Mouse (Mus musculus): Measurements from ENCODE around the gene Srsf6. TPM values are rescaled to one million over a fixed set of nuclear protein-coding genes. Genes with fewer than 3 reads are reported as not detected.

The Srsf6 gene
- polyA plus RNA-seq, 1 experiment from 2014 or later, result 150 TPM

DNA sequence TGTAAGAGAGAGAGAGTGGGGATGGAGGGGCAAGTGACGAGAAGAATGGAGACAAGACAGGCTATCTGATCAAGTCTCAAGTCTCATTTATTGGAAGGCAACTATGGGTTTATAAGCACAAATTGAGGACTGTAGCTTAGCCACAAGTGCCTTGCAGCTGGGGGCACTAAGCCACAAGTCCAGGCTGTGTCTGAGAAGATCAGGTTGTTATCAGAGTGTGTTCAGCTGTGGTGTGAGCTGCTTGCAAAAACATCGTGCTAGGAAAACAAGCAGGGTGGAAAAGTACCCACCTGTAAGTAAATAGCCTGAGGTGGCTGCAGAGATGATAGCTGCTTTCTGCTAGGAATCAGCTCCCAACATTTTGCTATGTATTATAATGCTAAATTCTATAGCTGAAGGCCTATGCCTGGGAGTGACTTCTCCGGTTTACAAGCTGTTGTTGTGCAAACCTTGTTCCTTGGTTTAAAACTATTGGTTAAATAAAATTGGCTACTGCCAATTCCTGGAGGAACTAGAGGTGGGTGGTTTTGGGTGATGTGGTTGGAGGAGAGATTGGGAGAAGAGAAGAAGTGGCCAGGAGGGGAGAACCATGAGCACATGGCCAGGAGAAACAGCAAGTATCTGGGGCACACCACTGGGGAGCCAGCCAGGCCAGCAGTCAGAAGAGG lies 3.3 kb upstream of the Srsf6 start:
- WGBS, result 57% methylated on average over 3 of the region's 3 CpGs
- H3K36me3 ChIP-seq (ENCODE audit: control insufficient read depth, insufficient read depth, low read length), result no peaks in the 10 kb centered on the region

DNA sequence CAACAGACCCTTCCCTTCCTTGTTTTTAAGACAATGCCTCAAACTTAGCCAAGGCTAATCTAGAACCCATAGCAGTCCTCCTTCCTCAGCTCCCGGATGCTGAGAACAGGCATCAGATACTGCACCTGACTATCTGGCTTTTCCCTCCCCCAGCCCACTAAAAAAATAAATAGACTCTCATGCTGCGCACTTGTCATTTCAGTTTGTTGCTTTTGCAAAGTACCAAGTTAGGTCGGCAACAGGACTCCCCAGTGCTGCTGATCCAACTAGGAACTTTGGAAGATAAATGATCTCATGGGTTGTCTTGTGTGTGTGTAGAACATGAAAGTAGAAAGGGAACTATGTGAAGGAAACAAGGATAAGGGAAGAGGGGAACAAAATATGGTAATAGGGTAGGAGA lies 1.6 kb upstream of the Srsf6 start:
- Histone ChIP-seq H3K9ac (ENCODE audit: low read length) (no peak overlapping the region), H3K4me3 (replicated peaks; ENCODE audit: low read length) (no peak overlapping the region), H3K4me2 (ENCODE audit: low read depth, low read length) (no peak overlapping the region), H3K27me3 (ENCODE audit: control insufficient read depth, insufficient read depth, low read length) (peaks cover 5% of the 10 kb centered on the region; the same call in 1 of the 2 replicates), H3K9me3 (replicated peaks; ENCODE audit: control insufficient read depth, low read length) (no peaks in the 10 kb centered on the region), H3K27ac (ENCODE audit: low read length) (no peak overlapping the region), H3K4me1 (ENCODE audit: control insufficient read depth, insufficient read depth, low read length) (peaks cover 7% of the 10 kb centered on the region), H3K36me3 (ENCODE audit: control insufficient read depth, insufficient read depth, low read length) (peaks cover 14% of the 10 kb centered on the region)
- WGBS, result 61% methylated on average over 3 of the region's 3 CpGs
- no peak for ATAC-seq (ENCODE audit: insufficient read depth, low FRiP score)

More for the DNA sequence above, 3.3 kb upstream of the Srsf6 start:
- Histone ChIP-seq H3K4me2 (ENCODE audit: low read depth, low read length) (no peak overlapping the region), H3K4me1 (ENCODE audit: control insufficient read depth, insufficient read depth, low read length) (peaks cover 4% of the 10 kb centered on the region), H3K9me3 (replicated peaks; ENCODE audit: control insufficient read depth, low read length) (no peaks in the 10 kb centered on the region), H3K27me3 (ENCODE audit: control insufficient read depth, insufficient read depth, low read length) (peaks cover 5% of the 10 kb centered on the region; the same call in 1 of the 2 replicates), H3K4me3 (replicated peaks; ENCODE audit: low read length) (no peak overlapping the region), H3K9ac (ENCODE audit: low read length) (no peak overlapping the region), H3K27ac (ENCODE audit: low read length) (no peak overlapping the region)
- ATAC-seq (ENCODE audit: insufficient read depth, low FRiP score), result no peak

DNA sequence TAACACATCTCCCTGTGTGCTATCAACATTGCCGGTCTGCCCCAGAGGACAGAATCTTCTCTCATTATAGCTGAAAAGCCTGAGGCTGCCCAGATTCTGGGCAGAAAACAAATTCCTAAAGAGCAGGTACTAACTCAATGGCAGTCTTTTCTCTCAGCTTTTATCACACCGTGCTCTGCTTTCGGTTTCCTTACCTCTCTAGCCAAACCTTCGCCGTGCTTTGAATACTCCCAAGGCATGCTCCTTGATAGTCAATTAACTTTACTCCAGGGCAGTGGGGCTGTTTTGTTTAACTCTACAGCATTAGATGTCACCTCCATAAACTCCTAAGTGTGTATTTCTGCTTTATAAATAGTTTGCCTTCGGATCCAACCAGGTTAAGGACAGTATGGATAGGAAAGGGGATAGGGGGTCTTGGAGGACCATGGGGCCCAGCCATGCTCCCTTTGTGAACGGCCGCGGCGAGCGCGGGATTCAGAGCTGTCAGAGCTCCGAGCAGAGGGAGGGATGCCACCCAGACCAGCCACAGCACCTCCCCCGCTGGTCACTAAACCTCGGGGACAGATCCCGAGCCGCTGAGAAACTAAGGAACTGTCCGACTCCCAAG lies 709 bp upstream of the Srsf6 start:
- H3K4me1 ChIP-seq (ENCODE audit: control insufficient read depth, insufficient read depth, low read length), result peaks cover 7% of the 10 kb centered on the region
- ATAC-seq (ENCODE audit: insufficient read depth, low FRiP score), result no peak
- peak overlapping the region; percentile 99 for H3K27ac ChIP-seq (ENCODE audit: low read length)
- WGBS, result 1% methylated on average over 18 of the region's 18 CpGs
- peak overlapping the region; percentile 76 for H3K4me2 ChIP-seq (ENCODE audit: low read depth, low read length)
- peaks cover 17% of the 10 kb centered on the region for H3K36me3 ChIP-seq (ENCODE audit: control insufficient read depth, insufficient read depth, low read length)
- H3K4me3 ChIP-seq (replicated peaks; ENCODE audit: low read length), result peak overlapping the region; percentile 99
- H3K9ac ChIP-seq (ENCODE audit: low read length), result peak overlapping the region; percentile 100
- peaks cover 5% of the 10 kb centered on the region; the same call in 1 of the 2 replicates for H3K27me3 ChIP-seq (ENCODE audit: control insufficient read depth, insufficient read depth, low read length)
- H3K9me3 ChIP-seq (replicated peaks; ENCODE audit: control insufficient read depth, low read length), result no peaks in the 10 kb centered on the region

DNA sequence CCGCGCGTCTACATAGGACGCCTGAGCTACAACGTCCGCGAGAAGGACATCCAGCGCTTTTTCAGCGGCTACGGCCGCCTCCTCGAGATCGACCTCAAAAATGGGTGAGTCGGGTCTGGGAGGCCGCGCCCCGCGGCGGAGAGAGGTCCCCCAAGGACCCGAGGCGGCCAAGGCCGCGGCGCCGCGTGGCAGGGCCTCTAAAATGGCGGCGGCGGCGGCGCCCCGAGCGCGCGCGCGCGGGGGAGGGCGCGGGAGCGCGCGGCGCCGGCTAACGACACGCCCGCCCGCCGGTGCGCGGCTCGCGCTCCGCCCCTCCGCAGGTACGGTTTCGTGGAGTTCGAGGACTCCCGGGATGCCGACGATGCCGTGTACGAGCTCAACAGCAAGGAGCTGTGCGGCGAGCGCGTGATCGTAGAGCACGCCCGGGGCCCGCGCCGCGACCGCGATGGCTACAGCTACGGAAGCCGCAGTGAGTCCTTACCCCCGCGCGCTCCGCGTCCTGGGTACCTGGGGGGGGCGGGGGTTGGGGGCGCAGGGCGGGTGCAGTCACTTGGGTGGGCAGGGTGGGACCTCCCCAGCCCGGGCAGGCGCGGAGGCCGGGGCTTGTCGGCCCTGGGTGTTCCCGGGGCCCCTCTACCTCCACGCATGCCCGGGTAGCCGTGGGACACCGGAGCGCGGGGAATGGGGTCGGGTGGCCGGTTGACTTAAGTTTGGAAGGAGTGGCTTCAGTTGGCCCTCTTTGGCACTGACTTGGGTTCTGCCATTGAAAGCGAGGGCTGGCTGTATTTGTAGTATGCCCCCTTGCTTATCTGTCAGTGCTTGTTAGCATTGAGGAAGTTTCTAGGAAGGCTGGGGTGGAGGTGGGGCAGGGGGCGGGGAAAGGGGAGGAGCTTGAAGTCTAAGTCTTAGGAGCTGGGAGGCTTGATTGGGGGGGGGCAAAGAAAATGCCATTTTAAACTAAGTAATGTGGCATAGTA lies 634 bp downstream of the Srsf6 start:
- Histone ChIP-seq H3K27me3 (ENCODE audit: control insufficient read depth, insufficient read depth, low read length) (peaks cover 5% of the 10 kb centered on the region; the same call in 1 of the 2 replicates), H3K4me3 (replicated peaks; ENCODE audit: low read length) (peak overlapping the region; percentile 99), H3K4me1 (ENCODE audit: control insufficient read depth, insufficient read depth, low read length) (peaks cover 7% of the 10 kb centered on the region), H3K36me3 (ENCODE audit: control insufficient read depth, insufficient read depth, low read length) (peaks cover 26% of the 10 kb centered on the region), H3K9ac (ENCODE audit: low read length) (peak overlapping the region; percentile 100), H3K4me2 (ENCODE audit: low read depth, low read length) (peak overlapping the region; percentile 80), H3K9me3 (replicated peaks; ENCODE audit: control insufficient read depth, low read length) (no peaks in the 10 kb centered on the region), H3K27ac (ENCODE audit: low read length) (peak overlapping the region; percentile 99)
- peak; percentile 69 for ATAC-seq (ENCODE audit: insufficient read depth, low FRiP score)
- WGBS, result under 1% methylated on average over 103 of the region's 103 CpGs

DNA sequence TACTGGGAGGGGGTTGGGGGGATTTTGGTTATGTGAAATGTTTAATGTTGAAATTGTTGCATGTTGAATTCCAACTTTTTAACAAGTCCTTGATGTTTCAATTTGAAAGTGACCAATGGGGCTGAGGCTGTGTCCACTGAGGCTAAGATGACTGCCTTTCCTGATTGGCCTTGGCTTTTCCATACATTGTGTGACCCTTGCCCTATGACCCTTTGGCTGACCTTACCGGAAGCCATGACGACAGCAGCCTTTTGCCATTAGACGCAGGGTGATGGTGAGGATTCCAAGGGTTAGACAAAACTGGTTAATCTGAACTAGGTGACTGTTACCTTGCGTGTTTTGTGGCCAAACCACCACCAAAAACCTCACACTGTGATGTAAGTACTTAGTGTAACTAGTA lies 1.4 kb downstream of the Srsf6 start:
- 36% methylated on average over 4 of the region's 4 CpGs for WGBS
- peaks cover 27% of the 10 kb centered on the region for H3K36me3 ChIP-seq (ENCODE audit: control insufficient read depth, insufficient read depth, low read length)
- peaks cover 7% of the 10 kb centered on the region for H3K4me1 ChIP-seq (ENCODE audit: control insufficient read depth, insufficient read depth, low read length)
- no peak for ATAC-seq (ENCODE audit: insufficient read depth, low FRiP score)
- H3K4me3 ChIP-seq (replicated peaks; ENCODE audit: low read length), result peak overlapping the region; percentile 99
- H3K27ac ChIP-seq (ENCODE audit: low read length), result no peak overlapping the region
- peaks cover 5% of the 10 kb centered on the region; the same call in 1 of the 2 replicates for H3K27me3 ChIP-seq (ENCODE audit: control insufficient read depth, insufficient read depth, low read length)
- peak overlapping the region; percentile 100 for H3K9ac ChIP-seq (ENCODE audit: low read length)
- H3K4me2 ChIP-seq (ENCODE audit: low read depth, low read length), result peak overlapping the region; percentile 80
- H3K9me3 ChIP-seq (replicated peaks; ENCODE audit: control insufficient read depth, low read length), result no peaks in the 10 kb centered on the region

DNA sequence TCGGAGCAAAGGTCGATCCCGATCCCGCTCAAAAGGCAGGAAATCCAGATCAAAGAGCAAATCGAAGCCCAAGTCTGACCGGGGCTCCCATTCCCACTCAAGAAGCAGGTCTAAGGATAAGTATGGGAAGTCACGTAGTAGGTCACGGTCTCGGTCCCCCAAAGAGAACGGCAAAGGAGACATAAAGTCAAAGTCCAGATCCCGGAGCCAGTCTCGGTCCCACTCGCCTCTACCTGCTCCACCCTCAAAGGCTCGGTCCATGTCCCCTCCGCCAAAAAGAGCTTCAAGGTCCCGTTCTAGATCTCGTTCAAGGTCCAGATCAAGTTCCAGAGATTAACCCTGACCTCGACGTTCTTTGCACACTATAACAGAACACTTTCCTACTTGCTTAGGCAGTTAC lies 3.1 kb downstream of the Srsf6 start:
- 88% methylated on average over 19 of the region's 19 CpGs for WGBS
- Histone ChIP-seq H3K36me3 (ENCODE audit: control insufficient read depth, insufficient read depth, low read length) (peaks cover 39% of the 10 kb centered on the region), H3K4me3 (replicated peaks; ENCODE audit: low read length) (no peak overlapping the region), H3K27me3 (ENCODE audit: control insufficient read depth, insufficient read depth, low read length) (0 out of 2 replicates have a peak, but pooled peaks cover under 1% of the 10 kb centered on the region), H3K9ac (ENCODE audit: low read length) (no peak overlapping the region), H3K9me3 (replicated peaks; ENCODE audit: control insufficient read depth, low read length) (no peaks in the 10 kb centered on the region), H3K4me2 (ENCODE audit: low read depth, low read length) (no peak overlapping the region), H3K4me1 (ENCODE audit: control insufficient read depth, insufficient read depth, low read length) (peaks cover 7% of the 10 kb centered on the region), H3K27ac (ENCODE audit: low read length) (no peak overlapping the region)
- ATAC-seq (ENCODE audit: insufficient read depth, low FRiP score), result no peak

DNA sequence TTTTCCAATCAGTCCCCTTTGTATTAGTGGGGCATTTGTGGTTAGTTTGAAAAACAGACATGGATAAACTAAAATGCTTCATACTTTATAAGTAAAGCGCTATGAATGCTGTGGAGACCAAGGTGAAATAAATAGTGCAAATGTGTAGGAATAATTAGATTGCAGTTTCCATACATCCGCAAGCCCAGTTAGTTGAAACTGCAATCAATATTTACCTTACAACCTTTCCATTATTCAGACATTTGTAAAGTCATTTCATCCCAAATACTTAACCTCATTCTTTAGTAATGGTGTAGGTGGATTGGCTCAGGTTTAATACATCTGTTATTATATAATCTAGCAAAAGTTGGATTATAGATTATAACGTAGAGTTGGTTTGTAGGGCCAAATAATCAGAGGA lies 4.4 kb downstream of the Srsf6 start:
- peaks cover 7% of the 10 kb centered on the region for H3K4me1 ChIP-seq (ENCODE audit: control insufficient read depth, insufficient read depth, low read length)
- ATAC-seq (ENCODE audit: insufficient read depth, low FRiP score), result no peak
- H3K9me3 ChIP-seq (replicated peaks; ENCODE audit: control insufficient read depth, low read length), result no peaks in the 10 kb centered on the region
- H3K4me3 ChIP-seq (replicated peaks; ENCODE audit: low read length), result no peak overlapping the region
- WGBS, result 88% methylated on average over 3 of the region's 3 CpGs
- H3K36me3 ChIP-seq (ENCODE audit: control insufficient read depth, insufficient read depth, low read length), result peaks cover 40% of the 10 kb centered on the region
- H3K27ac ChIP-seq (ENCODE audit: low read length), result no peak overlapping the region
- no peak overlapping the region for H3K9ac ChIP-seq (ENCODE audit: low read length)
- no peaks in the 10 kb centered on the region for H3K27me3 ChIP-seq (ENCODE audit: control insufficient read depth, insufficient read depth, low read length)
- no peak overlapping the region for H3K4me2 ChIP-seq (ENCODE audit: low read depth, low read length)

DNA sequence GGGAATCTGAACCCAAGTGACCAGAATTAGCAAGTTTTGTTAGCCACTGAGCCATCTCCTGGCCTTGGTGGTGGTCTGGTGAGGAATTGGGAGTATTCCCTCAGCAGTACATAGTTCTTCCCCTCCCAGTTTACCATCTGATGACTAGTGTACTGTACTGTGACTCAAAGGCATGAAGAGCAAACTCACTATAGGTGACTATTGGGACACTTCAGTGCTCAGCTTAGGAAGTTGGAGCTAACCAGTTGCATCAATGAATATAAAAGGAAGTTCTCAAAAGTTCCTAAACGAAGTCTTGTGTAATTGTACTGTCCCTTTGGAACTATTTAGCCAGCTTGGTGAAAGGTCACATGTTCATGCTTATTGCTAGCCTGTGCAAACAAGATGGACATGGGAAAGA lies 8.2 kb downstream of the Srsf6 start:
- H3K4me2 ChIP-seq (ENCODE audit: low read depth, low read length), result no peak overlapping the region
- H3K9me3 ChIP-seq (replicated peaks; ENCODE audit: control insufficient read depth, low read length), result no peaks in the 10 kb centered on the region
- H3K36me3 ChIP-seq (ENCODE audit: control insufficient read depth, insufficient read depth, low read length), result peaks cover 27% of the 10 kb centered on the region
- no peak for ATAC-seq (ENCODE audit: insufficient read depth, low FRiP score)
- 71% methylated on average over 1 of the region's 1 CpGs for WGBS
- no peak overlapping the region for H3K4me3 ChIP-seq (replicated peaks; ENCODE audit: low read length)
- no peak overlapping the region for H3K27ac ChIP-seq (ENCODE audit: low read length)
- peaks cover 7% of the 10 kb centered on the region; the same call in 1 of the 2 replicates for H3K27me3 ChIP-seq (ENCODE audit: control insufficient read depth, insufficient read depth, low read length)
- H3K9ac ChIP-seq (ENCODE audit: low read length), result no peak overlapping the region
- peaks cover 11% of the 10 kb centered on the region for H3K4me1 ChIP-seq (ENCODE audit: control insufficient read depth, insufficient read depth, low read length)
